Mouse (Mus musculus) bone marrow, adult 2 months (tissue): ENCODE data around the gene Eif3b.

ENCODE experiments used
- CTCF ChIP-seq: fragments of 200-500 bp; IDR thresholded peaks from 2 replicates; pipeline ENCODE4 v1.5.1; 2011; ENCODE audit warnings: low read length, control low read depth; ENCODE audit not compliant: control insufficient read depth, insufficient read depth
- POLR2A ChIP-seq: fragments of 200-500 bp; IDR thresholded peaks from 2 replicates; pipeline ENCODE4 v1.6.1; 2011; ENCODE audit warnings: low read depth, mild to moderate bottlenecking, control low read depth, low read length, borderline replicate concordance; ENCODE audit not compliant: control insufficient read depth

GRCm38 (mm10) chr5:140445345-140445744 lies 26.2 kb downstream of the Eif3b start, which contains the start of gene Gm4869:
- TF ChIP-seq CTCF (no peak), POLR2A (no peak)
